18 mouse cellular contexts compared by ENCODE assay signal in the genomic region with DNA sequence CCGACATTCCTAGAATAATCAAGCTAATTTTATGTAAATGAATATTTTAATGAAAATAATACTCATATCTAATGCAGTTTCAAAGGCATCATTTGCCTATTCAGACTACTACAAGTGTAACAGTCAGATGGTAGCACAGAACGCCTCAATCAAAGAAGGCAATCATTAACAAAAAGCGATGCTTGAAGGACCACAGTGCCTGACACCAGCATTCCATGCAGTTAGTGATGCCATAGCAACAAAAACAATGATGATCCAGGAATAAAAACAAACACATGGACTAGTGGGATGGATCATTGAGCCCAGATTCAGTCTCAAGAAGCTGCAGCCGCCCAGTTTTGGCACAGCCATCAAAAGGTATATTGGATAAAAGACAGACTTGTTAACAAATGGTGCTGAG. TPM values are rescaled to one million over a fixed set of nuclear protein-coding genes. Genes with fewer than 3 reads are reported as not detected.
DNase-seq lines count a peak whose midpoint lies in the region; ATAC-seq lines count a peak whose summit lies in the region.
"Had no signal": no experiment of that assay in that cellular context is flagged by ENCODE, and none has a peak within 500 bp of the region (broad histone marks: within the 10 kb centered on the region; RNA-seq: fewer than 3 reads in every experiment).

No protein-coding gene starts in this region.

- no peak overlapping the region for H3K9ac ChIP-seq in midbrain, embryonic 11.5 days (ENCODE audit: low read length)
- no peak overlapping the region for H3K9ac ChIP-seq in midbrain, embryonic 16.5 days (ENCODE audit: low read depth, low read length)
- H3K9ac ChIP-seq in forebrain, embryonic 12.5 days = no peak overlapping the region
- no peak overlapping the region for H3K9ac ChIP-seq in kidney, embryonic 15.5 days
- H3K9ac ChIP-seq: lung, embryonic 14.5 days had no signal

- no peaks in the 10 kb centered on the region for H3K27me3 ChIP-seq in midbrain, embryonic 11.5 days (ENCODE audit: control insufficient read depth, insufficient read depth, low read length)
- no peaks in the 10 kb centered on the region for H3K27me3 ChIP-seq in midbrain, embryonic 16.5 days (ENCODE audit: control insufficient read depth, insufficient read depth, low read depth, low read length)
- no peaks in the 10 kb centered on the region for H3K27me3 ChIP-seq in forebrain, embryonic 12.5 days
- no peaks in the 10 kb centered on the region for H3K27me3 ChIP-seq in kidney, embryonic 15.5 days

- no peak overlapping the region for H3K4me3 ChIP-seq in midbrain, embryonic 11.5 days (ENCODE audit: low read depth, low read length)
- no peak overlapping the region for H3K4me3 ChIP-seq in midbrain, embryonic 16.5 days (ENCODE audit: low read depth, low read length)
- no peak overlapping the region for H3K4me3 ChIP-seq in forebrain, embryonic 12.5 days (replicated peaks)
- no peak overlapping the region for H3K4me3 ChIP-seq in kidney, embryonic 15.5 days (replicated peaks)
- H3K4me3 ChIP-seq: hindbrain, embryonic 10.5 days had no signal

- no peaks in the 10 kb centered on the region for H3K36me3 ChIP-seq in midbrain, embryonic 11.5 days (ENCODE audit: control insufficient read depth, insufficient read depth, low read length)
- no peaks in the 10 kb centered on the region for H3K36me3 ChIP-seq in midbrain, embryonic 16.5 days (ENCODE audit: control insufficient read depth, insufficient read depth, low read length)
- no peaks in the 10 kb centered on the region for H3K36me3 ChIP-seq in forebrain, embryonic 12.5 days (replicated peaks)
- no peaks in the 10 kb centered on the region for H3K36me3 ChIP-seq in kidney, embryonic 15.5 days
- H3K36me3 ChIP-seq: hindbrain, embryonic 10.5 days had no signal

- H3K27ac ChIP-seq in midbrain, embryonic 11.5 days (ENCODE audit: low read depth, low read length) = no peak overlapping the region
- H3K27ac ChIP-seq in midbrain, embryonic 16.5 days (ENCODE audit: low read length) = no peak overlapping the region
- no peak overlapping the region for H3K27ac ChIP-seq in forebrain, embryonic 12.5 days
- H3K27ac ChIP-seq in kidney, embryonic 15.5 days = no peak overlapping the region
- H3K27ac ChIP-seq: hindbrain, embryonic 10.5 days had no signal

- peak; percentile 28; the same call in 1 of the 2 replicates for ATAC-seq in midbrain, embryonic 11.5 days (ENCODE audit: low FRiP score)
- no peak; the same call in 1 of the 2 replicates for ATAC-seq in midbrain, embryonic 16.5 days
- ATAC-seq in forebrain, embryonic 12.5 days (ENCODE audit: low FRiP score) = peak; percentile 57; the same call in 1 of the 2 replicates
- ATAC-seq in kidney, embryonic 15.5 days (replicated peaks; ENCODE audit: low FRiP score) = peak; percentile 85
- ATAC-seq: CD4-positive, CD25-positive, alpha-beta regulatory T cell, adult 4 months had no signal

- no peak overlapping the region for H3K4me2 ChIP-seq in midbrain, embryonic 11.5 days
- H3K4me2 ChIP-seq in midbrain, embryonic 16.5 days (ENCODE audit: low read length) = no peak overlapping the region
- H3K4me2 ChIP-seq in forebrain, embryonic 12.5 days = no peak overlapping the region
- no peak overlapping the region for H3K4me2 ChIP-seq in kidney, embryonic 15.5 days
- H3K4me2 ChIP-seq: liver, embryonic 11.5 days; lung, embryonic 14.5 days had no signal

- H3K9me3 ChIP-seq in midbrain, embryonic 11.5 days (ENCODE audit: control insufficient read depth, low read length) = no peaks in the 10 kb centered on the region
- no peaks in the 10 kb centered on the region for H3K9me3 ChIP-seq in midbrain, embryonic 16.5 days (replicated peaks; ENCODE audit: control insufficient read depth, low read length, poor library complexity, severe bottlenecking)
- H3K9me3 ChIP-seq in forebrain, embryonic 12.5 days = no peaks in the 10 kb centered on the region
- no peaks in the 10 kb centered on the region for H3K9me3 ChIP-seq in kidney, embryonic 15.5 days (replicated peaks)
- H3K9me3 ChIP-seq: hindbrain, embryonic 10.5 days had no signal

- 42% methylated on average over 4 of the region's 4 CpGs for WGBS in midbrain, embryonic 11.5 days
- 28% methylated on average over 4 of the region's 4 CpGs for WGBS in midbrain, embryonic 16.5 days
- 26% methylated on average over 4 of the region's 4 CpGs for WGBS in forebrain, embryonic 12.5 days
- whole genome bisulfite sequencing in kidney, embryonic 15.5 days = 56% methylated on average over 4 of the region's 4 CpGs

- peaks cover 2% of the 10 kb centered on the region; the same call in 1 of the 2 replicates for H3K4me1 ChIP-seq in midbrain, embryonic 11.5 days (ENCODE audit: control insufficient read depth, insufficient read depth, low read length)
- no peaks in the 10 kb centered on the region for H3K4me1 ChIP-seq in midbrain, embryonic 16.5 days (ENCODE audit: control insufficient read depth, insufficient read depth, low read length)
- peaks cover 22% of the 10 kb centered on the region for H3K4me1 ChIP-seq in forebrain, embryonic 12.5 days
- peaks cover 5% of the 10 kb centered on the region; the same call in 1 of the 2 replicates for H3K4me1 ChIP-seq in kidney, embryonic 15.5 days

- DNase-seq in midbrain, embryonic 11.5 days (ENCODE audit: low spot score, missing footprints) = peak; percentile 59
- peak; percentile 3 for DNase-seq in brain, adult 2 months (ENCODE audit: low read depth, low spot score)
- no peak for DNase-seq in frontal cortex, postnatal 25 days (ENCODE audit: low spot score in 2 of 2)
- no peak for DNase-seq in adrenal gland, postnatal 4 days (ENCODE audit: low spot score in 2 of 2)
- DNase-seq: adrenal gland, postnatal 10 days; cerebellum, adult 9-10 months; left cerebral cortex, postnatal 4 days; lung, embryonic 14.5 days had no signal

RNA-seq across cellular contexts. Expression of gene Gm11111, which starts 8.8 kb away (rescaled TPM):
- not detected in 2 replicates for polyA plus RNA-seq in midbrain, embryonic 11.5 days (2014; fragmentation: Nextera tagmentation; extraction: Ambion mirVana)
- polyA plus RNA-seq in midbrain, embryonic 16.5 days (2015; fragmentation: Nextera tagmentation; extraction: Ambion mirVana) = not detected in 2 replicates
- polyA plus RNA-seq in forebrain, embryonic 12.5 days (2016; fragmentation: Nextera tagmentation; extraction: Ambion mirVana) = not detected in 2 replicates
- not detected in 2 replicates for polyA plus RNA-seq in kidney, embryonic 15.5 days (2015; fragmentation: Nextera tagmentation; extraction: Ambion mirVana)
- not detected for total RNA-seq in adrenal gland, postnatal 4 days (2021)
- total RNA-seq: adrenal gland, postnatal 10 days; granulocyte monocyte progenitor cell, adult 5-6 weeks; left cerebral cortex, postnatal 4 days; MEL had no signal
- polyA plus RNA-seq: CD4-positive, CD25-positive, alpha-beta regulatory T cell, adult 4 months; heart, embryonic 14.5 days; hindbrain, embryonic 10.5 days; liver, embryonic 11.5 days; lung, embryonic 14.5 days; urinary bladder, adult 2 months had no signal

Comparison
In these comparisons a context has a peak if more than half of its experiments do, and no peak if none do; other contexts are left out.
1. DNase-seq: peak in midbrain, embryonic 11.5 days (single experiment) and brain, adult 2 months (single experiment); none in frontal cortex, postnatal 25 days (0 of 2) and adrenal gland, postnatal 4 days (0 of 2).